Mouse (Mus musculus): ENCODE results near the gene Adgrg6. TPM values are rescaled to one million over a fixed set of nuclear protein-coding genes. Genes with fewer than 3 reads are reported as not detected.

Adgrg6 gene
- polyA plus RNA-seq, 1 experiment from 2014 or later = 1.0 TPM

GRCm38 (mm10) chr10:14460933-14461514 is 84.4 kb downstream of the Adgrg6 start:
- H3K4me1 ChIP-seq (replicated peaks; ENCODE audit: control insufficient read depth, insufficient read depth, low read length) = no peaks in the 10 kb centered on the region
- no peak for TF ChIP-seq CTCF (IDR thresholded peaks at IDR 0.05; ENCODE audit: low read depth)
- no peak for ATAC-seq
- 61% methylated on average over 4 of the region's 4 CpGs for WGBS
- H3K27me3 ChIP-seq (replicated peaks; ENCODE audit: control insufficient read depth, insufficient read depth, low read length) = no peaks in the 10 kb centered on the region
- H3K4me3 ChIP-seq (ENCODE audit: low read depth, low read length) = no peak overlapping the region
- H3K36me3 ChIP-seq (ENCODE audit: control insufficient read depth, insufficient read depth) = no peaks in the 10 kb centered on the region
- no peak overlapping the region for H3K27ac ChIP-seq (ENCODE audit: low read depth, low read length)
- H3K9me3 ChIP-seq (ENCODE audit: control insufficient read depth) = no peaks in the 10 kb centered on the region
- no peak overlapping the region for H3K9ac ChIP-seq (ENCODE audit: low read depth, low read length)
- H3K4me2 ChIP-seq (replicated peaks; ENCODE audit: low read depth) = no peak overlapping the region

DNA sequence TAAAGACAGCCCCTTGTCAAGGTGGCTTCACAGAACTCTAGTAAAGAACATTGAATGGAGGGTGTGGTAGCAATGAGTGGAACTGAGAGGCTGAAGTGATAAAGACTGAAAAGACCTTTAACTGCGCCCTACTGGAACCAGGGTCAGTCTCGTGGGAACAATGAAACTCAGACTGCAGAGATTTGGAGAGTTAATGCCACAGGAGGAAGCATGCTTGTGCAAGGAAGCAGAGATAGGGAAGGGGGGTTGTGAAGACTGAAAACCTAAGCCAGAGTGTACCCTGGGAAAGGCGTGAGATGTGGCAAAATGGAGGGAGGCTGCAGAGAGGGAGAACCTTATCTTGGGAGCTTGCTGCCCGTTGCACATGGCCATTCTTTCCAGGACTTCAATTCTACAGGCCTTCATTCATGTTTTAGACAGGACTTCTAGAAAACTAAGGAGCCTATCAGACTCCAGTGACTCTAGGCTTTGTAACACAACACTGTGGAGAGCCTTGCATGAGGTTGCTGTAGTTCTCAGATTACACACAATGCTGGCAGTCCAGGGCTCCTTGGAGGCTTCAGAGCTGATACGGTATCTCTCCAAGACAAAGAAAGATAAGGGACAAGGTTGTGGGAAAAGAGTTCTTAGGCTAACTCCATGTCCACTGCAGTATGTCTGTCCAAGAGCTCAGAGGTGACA is 85.1 kb downstream of the Adgrg6 start:
- H3K27ac ChIP-seq (ENCODE audit: low read depth, low read length) = no peak overlapping the region
- no peaks in the 10 kb centered on the region for H3K4me1 ChIP-seq (replicated peaks; ENCODE audit: control insufficient read depth, insufficient read depth, low read length)
- no peak for ATAC-seq
- no peaks in the 10 kb centered on the region for H3K27me3 ChIP-seq (replicated peaks; ENCODE audit: control insufficient read depth, insufficient read depth, low read length)
- no peaks in the 10 kb centered on the region for H3K36me3 ChIP-seq (ENCODE audit: control insufficient read depth, insufficient read depth)
- H3K9ac ChIP-seq (ENCODE audit: low read depth, low read length) = no peak overlapping the region
- no peaks in the 10 kb centered on the region for H3K9me3 ChIP-seq (ENCODE audit: control insufficient read depth)
- 45% methylated on average over 5 of the region's 5 CpGs for WGBS
- H3K4me2 ChIP-seq (replicated peaks; ENCODE audit: low read depth) = no peak overlapping the region
- H3K4me3 ChIP-seq (ENCODE audit: low read depth, low read length) = no peak overlapping the region
- no peak for TF ChIP-seq CTCF (IDR thresholded peaks at IDR 0.05; ENCODE audit: low read depth)

- 71% methylated on average over 7 of the region's 7 CpGs for WGBS
- ATAC-seq = no peak
- H3K4me3 ChIP-seq (ENCODE audit: low read depth, low read length) = no peak overlapping the region
- no peaks in the 10 kb centered on the region for H3K4me1 ChIP-seq (replicated peaks; ENCODE audit: control insufficient read depth, insufficient read depth, low read length)
- TF ChIP-seq CTCF (IDR thresholded peaks at IDR 0.05; ENCODE audit: low read depth) = no peak
- H3K9me3 ChIP-seq (ENCODE audit: control insufficient read depth) = no peaks in the 10 kb centered on the region
- H3K36me3 ChIP-seq (ENCODE audit: control insufficient read depth, insufficient read depth) = no peaks in the 10 kb centered on the region
- no peak overlapping the region for H3K4me2 ChIP-seq (replicated peaks; ENCODE audit: low read depth)
- no peak overlapping the region for H3K27ac ChIP-seq (ENCODE audit: low read depth, low read length)
- H3K27me3 ChIP-seq (replicated peaks; ENCODE audit: control insufficient read depth, insufficient read depth, low read length) = no peaks in the 10 kb centered on the region
- no peak overlapping the region for H3K9ac ChIP-seq (ENCODE audit: low read depth, low read length)
Measured at GRCm38 (mm10) chr10:14459819-14460218, 85.6 kb downstream of the Adgrg6 start.

GRCm38 (mm10) chr10:14459330-14459729 is 86.1 kb downstream of the Adgrg6 start:
- Histone ChIP-seq H3K4me1 (replicated peaks; ENCODE audit: control insufficient read depth, insufficient read depth, low read length) (no peaks in the 10 kb centered on the region), H3K27ac (ENCODE audit: low read depth, low read length) (no peak overlapping the region), H3K9ac (ENCODE audit: low read depth, low read length) (no peak overlapping the region), H3K36me3 (ENCODE audit: control insufficient read depth, insufficient read depth) (no peaks in the 10 kb centered on the region), H3K9me3 (ENCODE audit: control insufficient read depth) (no peaks in the 10 kb centered on the region), H3K4me2 (replicated peaks; ENCODE audit: low read depth) (no peak overlapping the region), H3K4me3 (ENCODE audit: low read depth, low read length) (no peak overlapping the region), H3K27me3 (replicated peaks; ENCODE audit: control insufficient read depth, insufficient read depth, low read length) (no peaks in the 10 kb centered on the region)
- TF ChIP-seq CTCF (IDR thresholded peaks at IDR 0.05; ENCODE audit: low read depth) = no peak
- 95% methylated on average over 10 of the region's 10 CpGs for WGBS
- no peak for ATAC-seq

DNA sequence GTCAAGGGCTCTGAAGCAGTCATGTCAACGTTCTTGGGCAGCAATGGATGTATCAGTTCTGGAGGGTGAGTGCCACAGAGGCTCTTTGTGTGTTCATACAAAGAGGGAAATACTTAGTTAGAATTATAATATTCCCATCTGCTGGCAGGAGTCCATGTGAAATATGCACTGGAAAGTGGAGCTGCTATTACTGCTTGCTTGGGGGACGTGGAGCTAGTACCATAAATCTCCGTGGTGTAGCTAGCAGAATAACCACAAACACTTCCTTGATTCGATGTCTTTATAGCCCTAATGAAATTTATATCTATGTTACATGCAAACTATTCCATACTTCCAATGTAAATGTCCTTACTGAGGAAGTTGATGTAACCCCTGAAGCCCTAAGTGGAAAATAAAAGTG is 91.0 kb downstream of the Adgrg6 start:
- 49% methylated on average over 4 of the region's 4 CpGs for WGBS
- Histone ChIP-seq H3K27ac (ENCODE audit: low read depth, low read length) (no peak overlapping the region), H3K9me3 (ENCODE audit: control insufficient read depth) (no peaks in the 10 kb centered on the region), H3K9ac (ENCODE audit: low read depth, low read length) (no peak overlapping the region), H3K4me1 (replicated peaks; ENCODE audit: control insufficient read depth, insufficient read depth, low read length) (no peaks in the 10 kb centered on the region), H3K36me3 (ENCODE audit: control insufficient read depth, insufficient read depth) (no peaks in the 10 kb centered on the region), H3K4me3 (ENCODE audit: low read depth, low read length) (no peak overlapping the region), H3K4me2 (replicated peaks; ENCODE audit: low read depth) (no peak overlapping the region), H3K27me3 (replicated peaks; ENCODE audit: control insufficient read depth, insufficient read depth, low read length) (no peaks in the 10 kb centered on the region)
- ATAC-seq = no peak
- TF ChIP-seq CTCF (IDR thresholded peaks at IDR 0.05; ENCODE audit: low read depth) = no peak

- peak; percentile 60 for TF ChIP-seq CTCF (IDR thresholded peaks at IDR 0.05; ENCODE audit: low read depth)
- no peaks in the 10 kb centered on the region for H3K27me3 ChIP-seq (replicated peaks; ENCODE audit: control insufficient read depth, insufficient read depth, low read length)
- H3K4me3 ChIP-seq (ENCODE audit: low read depth, low read length) = no peak overlapping the region
- H3K36me3 ChIP-seq (ENCODE audit: control insufficient read depth, insufficient read depth) = no peaks in the 10 kb centered on the region
- WGBS = 30% methylated on average over 3 of the region's 3 CpGs
- H3K4me1 ChIP-seq (replicated peaks; ENCODE audit: control insufficient read depth, insufficient read depth, low read length) = no peaks in the 10 kb centered on the region
- ATAC-seq = no peak
- no peak overlapping the region for H3K27ac ChIP-seq (ENCODE audit: low read depth, low read length)
- no peak overlapping the region for H3K9ac ChIP-seq (ENCODE audit: low read depth, low read length)
- H3K9me3 ChIP-seq (ENCODE audit: control insufficient read depth) = no peaks in the 10 kb centered on the region
- H3K4me2 ChIP-seq (replicated peaks; ENCODE audit: low read depth) = no peak overlapping the region
Measured at GRCm38 (mm10) chr10:14451811-14452210, 93.6 kb downstream of the Adgrg6 start.

Measured in intestine, postnatal 0 days (tissue).